9 mouse cellular contexts compared by ENCODE assay signal in genomic region chr7:73517432-73518054, GRCm38 (mm10). TPM values are rescaled to one million over a fixed set of nuclear protein-coding genes. Genes with fewer than 3 reads are reported as not detected.
DNase-seq lines count a peak whose midpoint lies in the region; ATAC-seq and TF ChIP-seq lines count a peak whose summit lies in the region.
"Had no signal": no experiment of that assay in that cellular context is flagged by ENCODE, and none has a peak within 500 bp of the region (broad histone marks: within the 10 kb centered on the region; RNA-seq: fewer than 3 reads in every experiment).

No protein-coding gene starts in this region.

- no peak overlapping the region for H3K9ac ChIP-seq in heart, embryonic 14.5 days (ENCODE audit: low read length)
- peak overlapping the region; percentile 31; the same call in 1 of the 2 replicates for H3K9ac ChIP-seq in liver, embryonic 11.5 days (ENCODE audit: low read depth, low read length)

- ATAC-seq in heart, embryonic 14.5 days (ENCODE audit: insufficient number of reproducible peaks, insufficient read depth, low FRiP score, low read depth): 0 out of 2 replicates have a peak, but pooled peaks have one; percentile 35
- ATAC-seq in liver, embryonic 11.5 days (replicated peaks; ENCODE audit: low FRiP score): peak; percentile 90

- TF ChIP-seq CTCF in E14TG2a.4 (conservative IDR thresholded peaks at IDR 0.05; ENCODE audit: low read length): no peak

- H3K36me3 ChIP-seq in heart, embryonic 14.5 days (ENCODE audit: control insufficient read depth, insufficient read depth, low read length): peaks cover 89% of the 10 kb centered on the region
- peaks cover 75% of the 10 kb centered on the region for H3K36me3 ChIP-seq in E14TG2a.4 (ENCODE audit: insufficient read depth, low read length)
- peaks cover 46% of the 10 kb centered on the region for H3K36me3 ChIP-seq in liver, embryonic 11.5 days (ENCODE audit: control insufficient read depth, insufficient read depth, low read length)

- no peak overlapping the region for H3K4me2 ChIP-seq in heart, embryonic 14.5 days (ENCODE audit: low read length)
- H3K4me2 ChIP-seq in liver, embryonic 11.5 days: peak overlapping the region; percentile 31

- no peaks in the 10 kb centered on the region for H3K9me3 ChIP-seq in heart, embryonic 14.5 days (ENCODE audit: control insufficient read depth, low read length)
- no peaks in the 10 kb centered on the region for H3K9me3 ChIP-seq in E14TG2a.4 (ENCODE audit: low read length)
- H3K9me3 ChIP-seq in liver, embryonic 11.5 days (ENCODE audit: control insufficient read depth, low read length): no peaks in the 10 kb centered on the region

- no peak overlapping the region for H3K4me3 ChIP-seq in heart, embryonic 14.5 days (ENCODE audit: control insufficient read depth in 1 of 2, insufficient read depth in 1 of 2, low read depth in 1 of 2, low read length in 2 of 2)
- peak overlapping the region; percentile 55 for H3K4me3 ChIP-seq in E14TG2a.4 (replicated peaks; ENCODE audit: low read length)
- no peak overlapping the region for H3K4me3 ChIP-seq in liver, embryonic 11.5 days (ENCODE audit: low read depth, low read length)

- intact Hi-C loops in gastrocnemius, postnatal 14 days (cut with DNase I; ENCODE audit: low total_unique reads): no loop called here

- H3K4me1 ChIP-seq in heart, embryonic 14.5 days (ENCODE audit: control insufficient read depth in 2 of 2, insufficient read depth in 2 of 2, low read length in 2 of 2): peaks cover 5 to 33% of the 10 kb centered on the region in 2 experiments
- peaks cover 77% of the 10 kb centered on the region for H3K4me1 ChIP-seq in E14TG2a.4 (replicated peaks; ENCODE audit: low read depth, low read length)
- peaks cover 22% of the 10 kb centered on the region for H3K4me1 ChIP-seq in liver, embryonic 11.5 days (replicated peaks; ENCODE audit: control insufficient read depth, insufficient read depth, low read length)

- WGBS in heart, embryonic 14.5 days: 24% methylated on average over 1 of the region's 1 CpGs
- WGBS in liver, embryonic 11.5 days: 29% methylated on average over 1 of the region's 1 CpGs

- H3K27ac ChIP-seq in heart, embryonic 14.5 days (replicated peaks in 1 of 2; ENCODE audit: control insufficient read depth in 1 of 2, insufficient read depth in 1 of 2, low read depth in 2 of 2, low read length in 2 of 2): peak overlapping the region in 1 of 2 experiments; percentile 56; a peak in 3 of 4 replicates
- H3K27ac ChIP-seq in liver, embryonic 11.5 days (ENCODE audit: low read depth, low read length): peak overlapping the region; percentile 93

- no peak for DNase-seq in heart, postnatal 4 days
- peak; percentile 82 for DNase-seq in c-Kit-positive CD71-positive TER-119-negative erythroid progenitor cells, embryonic 14.5 days (ENCODE audit: low read depth)
- DNase-seq in liver, embryonic 11.5 days (ENCODE audit: low spot score): no peak
- no peak for DNase-seq in ovary, postnatal 36 days (ENCODE audit: low spot score)
- no peak for DNase-seq in gastrocnemius, postnatal 14 days
- DNase-seq in lung, postnatal 36 days: no peak
- DNase-seq: adrenal gland, adult 8-10 months had no signal

- H3K27me3 ChIP-seq in heart, embryonic 14.5 days (ENCODE audit: control insufficient read depth, insufficient read depth, low read length): no peaks in the 10 kb centered on the region
- H3K27me3 ChIP-seq in E14TG2a.4 (ENCODE audit: insufficient read depth, low read length): no peaks in the 10 kb centered on the region
- no peaks in the 10 kb centered on the region for H3K27me3 ChIP-seq in liver, embryonic 11.5 days (replicated peaks; ENCODE audit: control insufficient read depth, insufficient read depth, low read length)

RNA-seq across cellular contexts. Expression of gene Chd2, which starts 24.1 kb away (rescaled TPM):
- 46.9 and 53.0 TPM in 2 replicates for polyA plus RNA-seq in heart, embryonic 14.5 days (2014; fragmentation: Nextera tagmentation; extraction: Ambion mirVana)
- total RNA-seq in heart, postnatal 4 days (2021): 10 to 100 TPM; 57.3 to 61.0 TPM
- polyA plus RNA-seq in liver, embryonic 11.5 days (2014; fragmentation: Nextera tagmentation; extraction: Ambion mirVana): 30.9 and 34.5 TPM in 2 replicates
- total RNA-seq in gastrocnemius, postnatal 14 days (2021): 10 to 100 TPM; 36.7 to 38.2 TPM
